Mouse (Mus musculus): ENCODE results near the gene Agbl2.

The Agbl2 gene

GRCm38 (mm10) chr2:90844262-90844661 lies 61.7 kb downstream of the Agbl2 start:
- no peak for TF ChIP-seq GATA4 (IDR thresholded peaks at IDR 0.05; ENCODE audit: insufficient replicate concordance, low read length)

- peak; percentile 38; the same call in 1 of the 2 replicates for TF ChIP-seq GATA4 (IDR thresholded peaks at IDR 0.05; ENCODE audit: insufficient replicate concordance, low read length)
Observed at GRCm38 (mm10) chr2:90845234-90845633, 62.7 kb downstream of the Agbl2 start.

- TF ChIP-seq GATA4 (IDR thresholded peaks at IDR 0.05; ENCODE audit: insufficient replicate concordance, low read length) = no peak
Observed at GRCm38 (mm10) chr2:90846171-90846570, 63.6 kb downstream of the Agbl2 start.

- no peak for TF ChIP-seq GATA4 (IDR thresholded peaks at IDR 0.05; ENCODE audit: insufficient replicate concordance, low read length)
Observed at GRCm38 (mm10) chr2:90846597-90846954, 64.0 kb downstream of the Agbl2 start.

GRCm38 (mm10) chr2:90846955-90847680 lies 64.6 kb downstream of the Agbl2 start, which contains the start of gene Mtch2:
TSS of gene Mtch2 (plus strand) at chr2:90847155.
- no peak; the same call in 1 of the 2 replicates for TF ChIP-seq GATA4 (IDR thresholded peaks at IDR 0.05; ENCODE audit: insufficient replicate concordance, low read length)

GRCm38 (mm10) chr2:90847681-90848050 lies 65.1 kb downstream of the Agbl2 start:
- TF ChIP-seq GATA4 (IDR thresholded peaks at IDR 0.05; ENCODE audit: insufficient replicate concordance, low read length) = no peak

- TF ChIP-seq GATA4 (IDR thresholded peaks at IDR 0.05; ENCODE audit: insufficient replicate concordance, low read length) = no peak
Observed at GRCm38 (mm10) chr2:90848331-90848730, 65.8 kb downstream of the Agbl2 start.

- no peak for TF ChIP-seq GATA4 (IDR thresholded peaks at IDR 0.05; ENCODE audit: insufficient replicate concordance, low read length)
Observed at GRCm38 (mm10) chr2:90850401-90850800, 67.9 kb downstream of the Agbl2 start.

- no peak for TF ChIP-seq GATA4 (IDR thresholded peaks at IDR 0.05; ENCODE audit: insufficient replicate concordance, low read length)
Observed at GRCm38 (mm10) chr2:90861486-90861885, 79.0 kb downstream of the Agbl2 start.

GRCm38 (mm10) chr2:90864184-90864583 lies 81.7 kb downstream of the Agbl2 start:
- no peak for TF ChIP-seq GATA4 (IDR thresholded peaks at IDR 0.05; ENCODE audit: insufficient replicate concordance, low read length)

GRCm38 (mm10) chr2:90866524-90866923 lies 84.0 kb downstream of the Agbl2 start:
- no peak for TF ChIP-seq GATA4 (IDR thresholded peaks at IDR 0.05; ENCODE audit: insufficient replicate concordance, low read length)

- TF ChIP-seq GATA4 (IDR thresholded peaks at IDR 0.05; ENCODE audit: insufficient replicate concordance, low read length) = no peak
Observed at GRCm38 (mm10) chr2:90870136-90870601, 87.6 kb downstream of the Agbl2 start.

GRCm38 (mm10) chr2:90871180-90871961 lies 88.8 kb downstream of the Agbl2 start:
- TF ChIP-seq GATA4 (IDR thresholded peaks at IDR 0.05; ENCODE audit: insufficient replicate concordance, low read length) = no peak

GRCm38 (mm10) chr2:90874025-90874424 lies 91.5 kb downstream of the Agbl2 start:
- TF ChIP-seq GATA4 (IDR thresholded peaks at IDR 0.05; ENCODE audit: insufficient replicate concordance, low read length) = no peak

- no peak for TF ChIP-seq GATA4 (IDR thresholded peaks at IDR 0.05; ENCODE audit: insufficient replicate concordance, low read length)
Observed at GRCm38 (mm10) chr2:90875239-90875638, 92.7 kb downstream of the Agbl2 start.

GRCm38 (mm10) chr2:90877584-90878259 lies 95.2 kb downstream of the Agbl2 start:
- TF ChIP-seq GATA4 (IDR thresholded peaks at IDR 0.05; ENCODE audit: insufficient replicate concordance, low read length) = no peak

All from liver, adult (tissue).